Mouse (Mus musculus) lung, embryonic 15.5 days (tissue): ENCODE measurements around the gene Ctbp1. TPM values are rescaled to one million over a fixed set of nuclear protein-coding genes. Genes with fewer than 3 reads are reported as not detected.

ENCODE experiments used
- ATAC-seq: fragments of 200-750 bp; cut with Nextera tagmentation; 2 replicates; pipeline ENCODE4 v1.8.0; 2017; ENCODE audit warnings: moderate number of reproducible peaks, borderline replicate concordance; ENCODE audit not compliant: low FRiP score, low TSS enrichment; ENCODE audit errors: extremely low read depth
- H3K27ac ChIP-seq: fragments of 300-500 bp; sonication (generic); 2 replicates; pipeline ENCODE4 v1.5.1; 2015; ENCODE audit warnings: moderate library complexity, mild to moderate bottlenecking, inconsistent platforms
- H3K27me3 ChIP-seq: fragments of 300-500 bp; sonication (generic); 2 replicates; pipeline ENCODE4 v1.6.1; 2015; ENCODE audit warnings: inconsistent platforms
- H3K36me3 ChIP-seq: fragments of 300-500 bp; sonication (generic); 2 replicates; pipeline ENCODE4 v1.6.1; 2015; ENCODE audit warnings: inconsistent platforms
- H3K4me1 ChIP-seq: fragments of 300-500 bp; sonication (generic); 2 replicates; pipeline ENCODE4 v1.6.1; 2015; ENCODE audit warnings: inconsistent platforms
- H3K4me2 ChIP-seq: fragments of 300-500 bp; sonication (generic); 2 replicates; pipeline ENCODE4 v1.6.1; 2015; ENCODE audit warnings: inconsistent platforms, mild to moderate bottlenecking, moderate library complexity
- H3K4me3 ChIP-seq: fragments of 300-500 bp; sonication (generic); 2 replicates; pipeline ENCODE4 v1.5.1; 2015; ENCODE audit warnings: mild to moderate bottlenecking, inconsistent platforms
- H3K9ac ChIP-seq: fragments of 300-500 bp; sonication (generic); 2 replicates; pipeline ENCODE4 v1.6.1; 2015; ENCODE audit warnings: inconsistent platforms
- H3K9me3 ChIP-seq: fragments of 300-500 bp; sonication (generic); 2 replicates; pipeline ENCODE4 v1.6.1; 2016; ENCODE audit warnings: inconsistent platforms
- WGBS: fragments of 180-500 bp; shearing (Covaris S2); methylation state at CpG from one replicate; pipeline ENCODE4 v1.1.7; 2015; 5-methylcytosine and 5-hydroxymethylcytosine counted together
- polyA plus RNA-seq: library from polyadenylated mRNA; unstranded; fragments of >200 nt; fragmentation: Nextera tagmentation; extraction: Ambion mirVana; gene quantifications from 2 replicates; pipeline ENCODE4 v1.2.1, GENCODE M21; 2015

Gene Ctbp1
- polyA plus RNA-seq, 1 experiment from 2014 or later: 351 TPM

GRCm38 (mm10) chr5:33204284-33204683, 70.5 kb downstream of the Ctbp1 start:
- H3K4me2 ChIP-seq: no peak overlapping the region; the same call in 1 of the 2 replicates
- ATAC-seq: no peak
- H3K27ac ChIP-seq: no peak overlapping the region
- no peak overlapping the region for H3K4me3 ChIP-seq
- H3K4me1 ChIP-seq: no peaks in the 10 kb centered on the region
- 70% methylated on average over 7 of the region's 7 CpGs for WGBS
- no peaks in the 10 kb centered on the region for H3K27me3 ChIP-seq
- H3K9me3 ChIP-seq: no peaks in the 10 kb centered on the region
- no peaks in the 10 kb centered on the region for H3K36me3 ChIP-seq
- H3K9ac ChIP-seq: no peak overlapping the region

- H3K27me3 ChIP-seq: no peaks in the 10 kb centered on the region
- no peaks in the 10 kb centered on the region for H3K9me3 ChIP-seq
- 9% methylated on average over 9 of the region's 9 CpGs for WGBS
- no peak overlapping the region for H3K9ac ChIP-seq
- no peak overlapping the region for H3K4me3 ChIP-seq
- peak overlapping the region; percentile 34 for H3K4me2 ChIP-seq
- H3K4me1 ChIP-seq: no peaks in the 10 kb centered on the region
- ATAC-seq: peak; percentile 85; the same call in 1 of the 2 replicates
- H3K36me3 ChIP-seq: no peaks in the 10 kb centered on the region
- no peak overlapping the region for H3K27ac ChIP-seq
Observed at GRCm38 (mm10) chr5:33203691-33204242, 71.0 kb downstream of the Ctbp1 start.

- Histone ChIP-seq H3K9ac (no peak overlapping the region), H3K9me3 (no peaks in the 10 kb centered on the region), H3K4me1 (no peaks in the 10 kb centered on the region), H3K4me2 (no peak overlapping the region), H3K4me3 (no peak overlapping the region), H3K27me3 (no peaks in the 10 kb centered on the region), H3K27ac (no peak overlapping the region), H3K36me3 (no peaks in the 10 kb centered on the region)
- WGBS: 67% methylated on average over 6 of the region's 6 CpGs
- no peak for ATAC-seq
Observed at GRCm38 (mm10) chr5:33203171-33203565, 71.6 kb downstream of the Ctbp1 start.

GRCm38 (mm10) chr5:33202516-33203170, 72.2 kb downstream of the Ctbp1 start:
- no peaks in the 10 kb centered on the region for H3K36me3 ChIP-seq
- ATAC-seq: 0 out of 2 replicates have a peak, but pooled peaks have one; percentile 36
- WGBS: 53% methylated on average over 13 of the region's 13 CpGs

GRCm38 (mm10) chr5:33201697-33202096, 73.1 kb downstream of the Ctbp1 start:
- H3K27me3 ChIP-seq: no peaks in the 10 kb centered on the region
- H3K4me1 ChIP-seq: no peaks in the 10 kb centered on the region
- no peak overlapping the region for H3K4me3 ChIP-seq
- no peak overlapping the region for H3K4me2 ChIP-seq
- ATAC-seq: no peak
- H3K36me3 ChIP-seq: no peaks in the 10 kb centered on the region
- H3K27ac ChIP-seq: no peak overlapping the region
- WGBS: 29% methylated on average over 13 of the region's 13 CpGs
- no peak overlapping the region for H3K9ac ChIP-seq
- H3K9me3 ChIP-seq: no peaks in the 10 kb centered on the region

More at GRCm38 (mm10) chr5:33202516-33203170, 72.2 kb downstream of the Ctbp1 start:
- H3K27me3 ChIP-seq: no peaks in the 10 kb centered on the region
- H3K4me3 ChIP-seq: no peak overlapping the region
- H3K4me1 ChIP-seq: no peaks in the 10 kb centered on the region
- no peak overlapping the region for H3K27ac ChIP-seq
- H3K9me3 ChIP-seq: no peaks in the 10 kb centered on the region
- H3K9ac ChIP-seq: no peak overlapping the region
- no peak overlapping the region for H3K4me2 ChIP-seq

- H3K27ac ChIP-seq: no peak overlapping the region
- no peaks in the 10 kb centered on the region for H3K27me3 ChIP-seq
- H3K4me2 ChIP-seq: no peak overlapping the region
- no peak overlapping the region for H3K9ac ChIP-seq
- H3K4me1 ChIP-seq: peaks cover 3% of the 10 kb centered on the region; the same call in 1 of the 2 replicates
- no peak overlapping the region for H3K4me3 ChIP-seq
- no peaks in the 10 kb centered on the region for H3K36me3 ChIP-seq
- no peak for ATAC-seq
- 38% methylated on average over 1 of the region's 1 CpGs for WGBS
- H3K9me3 ChIP-seq: no peaks in the 10 kb centered on the region
Observed at GRCm38 (mm10) chr5:33200071-33200470, 74.7 kb downstream of the Ctbp1 start.

Other genes starting within 250 kb of the Ctbp1 start
- 0.14 and 0.22 TPM in 2 replicates for gene Slc5a1, start 170.8 kb downstream of the Ctbp1 start, polyA plus RNA-seq
- gene Spon2, start 56.5 kb downstream of the Ctbp1 start, polyA plus RNA-seq: 21.3 and 26.4 TPM in 2 replicates
- gene Maea, start 60.5 kb upstream of the Ctbp1 start, polyA plus RNA-seq: 124 and 130 TPM in 2 replicates
- 7.4 and 8.5 TPM in 2 replicates for gene Uvssa, start 103.6 kb upstream of the Ctbp1 start, polyA plus RNA-seq
- not detected in 2 replicates for gene Nkx1-1, start 159.0 kb upstream of the Ctbp1 start, polyA plus RNA-seq